Mouse (Mus musculus) embryo, embryonic 11.5 days (tissue): ENCODE measurements around the gene Gemin4.

ENCODE experiments used
- DNase-seq: peaks from one replicate; pipeline ENCODE4 v3.0.0-alpha.2; 2012; ENCODE audit warnings: low read depth, low spot score

Gene Gemin4

DNA sequence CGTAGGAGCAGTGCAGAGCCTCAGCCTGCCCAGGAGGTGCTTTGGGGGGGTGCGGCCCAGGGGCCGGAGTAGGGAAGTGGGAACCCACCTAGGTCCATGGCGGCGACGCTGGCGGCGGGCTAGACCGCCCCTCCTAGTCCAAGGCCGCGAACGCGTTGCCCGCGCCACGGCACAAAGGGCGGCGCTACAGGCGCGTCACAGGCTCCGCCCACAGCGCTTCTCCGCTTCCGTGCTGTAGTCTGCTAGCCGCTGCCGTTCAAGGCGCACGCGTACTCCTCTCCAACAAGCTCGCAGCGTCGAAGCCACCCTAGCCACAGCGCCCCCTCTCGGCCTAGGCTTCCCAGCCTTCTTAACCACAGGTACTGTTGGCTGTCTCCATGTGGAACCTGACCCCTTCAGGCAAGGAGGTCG, at the start of gene Gemin4, which contains the start of gene Dbil5:
TSS of gene Gemin4 (minus strand) at position 275 of the 411 bp plus-strand sequence.
TSS of gene Dbil5 (plus strand) at position 219 of the 411 bp plus-strand sequence.
- DNase-seq: peak; percentile 97

DNA sequence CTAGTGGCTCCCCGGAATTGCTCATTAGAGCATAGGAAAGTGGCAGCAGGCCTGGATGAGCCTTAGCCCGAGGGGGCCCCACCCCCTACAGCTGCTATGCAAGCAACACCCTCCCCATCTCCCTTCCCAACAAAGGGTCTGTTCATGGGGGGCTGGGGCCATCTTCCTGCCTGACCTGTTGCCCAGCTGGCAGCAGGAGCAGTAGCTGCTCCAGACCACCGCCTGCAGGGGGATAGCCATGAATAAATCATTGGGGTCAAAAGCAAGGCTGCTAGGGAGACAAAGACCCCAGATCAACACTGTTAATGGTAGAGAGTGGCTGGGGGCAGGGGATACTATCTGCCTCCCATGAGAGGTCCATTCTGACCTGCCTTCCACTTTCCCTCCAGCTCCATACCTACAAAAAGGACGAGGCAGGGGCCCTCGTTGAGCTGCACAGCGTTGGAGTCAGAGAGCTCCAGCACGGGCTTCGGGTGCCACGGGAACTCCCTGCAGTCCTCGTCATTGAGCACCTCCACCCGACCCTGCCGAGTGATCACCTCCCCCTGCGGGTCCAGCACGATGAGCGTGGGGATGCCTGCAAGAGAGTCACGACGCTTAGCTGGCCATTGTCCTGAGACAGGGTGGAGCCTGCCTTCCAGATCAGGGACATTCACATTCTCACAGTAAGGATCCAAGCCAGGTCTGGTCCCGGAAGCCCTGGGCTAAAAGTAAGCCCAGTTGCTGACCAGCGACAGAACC, 45.3 kb upstream of the Gemin4 start:
- DNase-seq: no peak

DNA sequence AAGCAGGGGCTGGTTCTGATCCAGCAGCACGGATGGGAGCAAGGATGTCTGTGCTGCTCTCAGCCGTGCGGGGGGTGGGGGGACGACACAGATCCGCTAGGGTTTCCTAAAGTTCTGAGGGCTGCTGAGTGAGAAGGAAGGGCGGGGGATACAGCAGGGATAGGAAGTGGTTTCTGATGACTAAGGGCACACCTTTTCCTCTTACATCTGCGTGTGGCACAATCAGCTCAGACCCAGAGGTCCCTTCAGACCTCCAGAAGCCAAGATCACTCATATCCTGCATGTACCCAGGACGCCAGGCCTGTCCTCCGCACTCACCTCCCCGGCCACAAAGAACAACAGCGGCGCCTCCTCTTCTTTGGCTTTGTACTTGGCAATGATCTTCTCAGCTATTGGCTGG, 43.8 kb upstream of the Gemin4 start:
- DNase-seq: no peak

DNA sequence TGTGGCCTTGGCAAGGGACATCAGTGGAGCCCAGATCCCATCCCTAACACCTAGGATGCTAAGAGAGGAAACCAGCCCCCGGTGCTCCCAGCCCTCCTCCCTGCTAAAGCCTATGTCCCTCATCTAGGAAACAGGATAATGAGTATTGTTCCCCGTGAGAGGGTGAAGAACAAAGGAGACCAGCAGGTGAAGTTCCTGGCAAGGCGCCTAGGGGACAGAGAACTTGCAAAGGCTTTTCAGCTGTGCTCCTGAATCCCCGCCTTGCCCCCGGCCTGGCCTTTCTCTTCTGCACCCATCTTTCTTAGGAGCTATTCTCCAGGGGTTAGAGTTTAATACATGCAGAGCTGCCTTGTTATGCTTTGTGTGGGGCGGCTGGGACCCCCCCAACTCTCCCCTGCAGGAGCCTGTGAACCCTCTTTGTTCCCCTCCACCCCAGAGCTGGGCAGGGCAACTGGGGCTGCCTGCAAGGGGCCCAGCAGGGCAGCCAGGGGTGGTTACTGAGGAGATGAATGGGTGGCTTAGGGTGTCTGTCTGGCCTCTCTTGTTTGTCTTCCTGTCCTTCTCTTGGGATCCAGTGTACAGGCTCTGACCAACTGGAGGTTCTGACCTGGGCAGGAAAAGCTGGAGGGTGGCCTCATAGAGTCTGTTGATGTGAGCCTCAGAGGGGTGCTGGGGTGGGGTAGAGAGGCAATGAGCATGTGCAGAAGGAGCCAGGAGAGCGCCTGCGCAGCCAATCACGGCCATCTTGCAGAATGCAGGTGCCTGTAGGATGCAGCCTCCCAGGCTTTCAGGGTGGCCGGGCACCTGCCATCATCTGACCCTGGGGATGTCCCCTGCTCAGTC, 43.0 kb upstream of the Gemin4 start:
- no peak for DNase-seq

DNA sequence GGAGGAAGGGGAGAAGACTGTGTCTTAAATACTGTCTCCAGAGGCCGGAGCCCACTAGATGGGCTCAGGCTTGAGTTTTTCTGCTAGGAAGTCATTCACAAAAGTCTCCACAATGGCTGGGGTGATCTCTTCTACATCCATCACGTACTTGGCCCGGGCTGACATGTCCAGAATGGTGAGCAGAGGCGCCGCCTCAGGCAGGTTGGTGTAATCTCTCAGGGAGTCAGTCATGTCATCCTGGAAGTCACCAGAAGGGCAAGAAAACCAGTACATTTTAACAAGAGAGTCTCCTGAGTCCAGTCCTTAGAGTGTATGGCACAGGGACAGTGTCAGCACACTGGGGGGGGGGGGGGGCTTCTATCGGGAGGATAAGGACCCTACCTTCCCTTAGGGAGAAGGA, 41.0 kb upstream of the Gemin4 start:
- DNase-seq: no peak

DNA sequence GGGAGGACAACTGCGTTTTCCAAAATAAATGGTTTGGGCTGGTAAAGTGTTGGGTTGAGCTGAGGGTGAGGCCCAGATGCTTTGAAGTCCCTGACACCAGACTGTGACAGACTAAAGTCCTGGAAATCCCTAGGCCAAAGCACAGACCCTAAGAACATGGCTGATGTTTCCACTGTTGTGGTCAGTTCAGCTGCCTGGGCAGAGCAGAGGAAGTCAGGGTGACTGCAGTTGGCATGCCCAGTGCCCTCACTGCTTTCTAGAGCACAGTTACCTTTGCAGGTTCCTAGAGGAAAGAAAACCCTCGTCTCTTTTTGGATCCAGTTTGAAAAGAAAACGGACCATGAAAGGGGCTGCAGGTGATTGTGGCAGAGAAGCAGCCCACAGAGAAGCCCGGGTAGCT, 39.9 kb upstream of the Gemin4 start:
- no peak for DNase-seq

DNA sequence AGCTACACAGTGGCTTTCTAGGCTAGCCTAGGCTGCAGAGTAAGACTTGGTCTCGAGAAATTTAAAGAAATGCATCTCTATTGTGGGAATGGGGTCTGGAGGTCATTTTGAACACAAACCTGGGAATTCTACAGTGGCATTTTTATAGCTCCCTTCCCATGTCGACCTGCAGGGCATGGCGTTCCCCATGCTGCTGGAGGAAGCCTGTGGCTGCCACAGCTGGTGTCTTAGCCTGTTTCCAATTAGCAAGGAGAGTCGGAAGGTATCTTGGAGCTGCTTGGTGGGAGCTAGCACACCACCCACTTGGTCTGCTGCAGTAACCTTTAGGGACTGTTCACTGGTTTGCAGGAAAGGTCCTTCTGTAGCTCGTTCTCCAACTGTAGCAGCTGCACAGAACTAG, 38.7 kb upstream of the Gemin4 start:
- DNase-seq: no peak

DNA sequence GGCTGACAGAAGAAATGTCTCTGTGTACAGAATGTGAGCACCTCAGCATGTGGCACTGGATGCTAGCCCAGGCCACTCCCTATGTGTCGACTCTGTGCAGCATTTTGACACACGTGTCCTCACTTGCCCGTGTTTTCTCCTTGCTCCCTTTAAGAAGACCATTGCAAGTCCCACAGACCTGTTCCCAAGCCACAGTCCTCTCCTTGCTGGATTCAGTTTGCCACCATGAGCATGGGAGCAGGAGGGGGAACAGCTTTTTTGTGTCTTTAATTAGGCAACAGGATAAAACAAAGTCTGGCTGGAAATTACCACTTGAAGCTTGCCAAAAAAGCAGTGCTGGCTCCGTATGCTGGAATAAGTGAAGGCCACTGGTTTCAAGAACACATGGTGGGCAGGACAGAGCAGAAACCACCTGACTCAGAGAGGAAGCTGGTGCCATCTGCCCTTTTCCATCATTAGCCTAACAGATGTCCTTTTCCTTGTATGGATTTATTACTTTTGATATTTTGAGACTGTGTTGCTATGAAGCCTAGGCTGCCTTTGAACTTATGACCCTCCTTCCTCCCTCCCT, 38.1 kb upstream of the Gemin4 start:
- DNase-seq: no peak

DNA sequence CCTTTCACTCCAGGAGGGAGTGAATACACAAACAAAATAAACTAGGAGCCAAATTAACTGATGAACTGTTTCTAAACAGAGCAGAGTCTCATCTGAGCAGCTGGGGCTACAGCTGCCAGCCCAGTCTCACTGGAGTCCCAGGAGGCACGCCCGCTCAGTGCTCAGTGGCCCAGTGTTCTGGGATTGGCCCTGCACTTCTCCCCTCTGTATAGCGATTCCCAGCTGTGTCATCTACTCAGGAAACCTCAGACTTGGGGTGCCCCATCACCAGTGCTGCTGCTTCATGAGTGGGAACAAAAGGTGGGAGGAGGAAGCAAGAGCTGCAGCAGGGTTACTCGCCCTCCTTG, 36.4 kb upstream of the Gemin4 start:
- no peak for DNase-seq

DNA sequence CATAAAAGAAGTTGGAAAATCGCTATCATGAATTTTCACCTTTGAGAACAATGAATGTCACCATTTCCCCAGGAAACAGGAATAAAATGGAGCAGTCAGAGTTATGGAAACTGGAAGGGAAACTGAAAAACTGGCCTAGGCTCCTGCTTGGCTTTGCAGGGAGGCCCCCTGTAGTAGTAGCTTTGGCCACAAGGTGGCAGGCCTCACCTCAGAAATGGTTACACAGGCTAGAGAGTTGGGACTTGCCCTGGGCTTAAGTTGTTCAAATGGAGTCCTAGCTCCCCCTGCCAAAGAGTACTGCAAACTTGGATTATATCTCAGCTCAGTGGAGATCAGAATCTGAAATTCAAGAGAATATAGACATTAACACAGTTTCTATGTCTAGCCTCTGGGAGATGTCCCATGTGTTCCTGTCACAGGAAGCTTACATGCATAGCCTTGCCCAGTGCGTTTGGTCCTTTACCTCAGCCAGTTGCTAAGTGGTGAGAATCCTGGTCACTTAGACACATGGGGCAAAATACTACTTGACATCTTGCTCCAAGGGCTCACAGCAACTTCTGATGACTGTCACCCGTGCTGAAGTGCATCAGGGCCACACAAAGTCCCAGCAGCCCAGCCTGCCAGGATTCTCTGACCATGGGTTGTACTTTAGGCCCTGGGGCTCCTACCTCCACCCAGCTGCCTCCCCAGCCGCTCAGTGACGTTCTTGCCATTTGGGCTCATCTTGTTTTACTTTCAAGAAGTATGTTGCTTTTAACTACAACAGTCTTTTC, 35.9 kb upstream of the Gemin4 start:
- peak; percentile 64 for DNase-seq

DNA sequence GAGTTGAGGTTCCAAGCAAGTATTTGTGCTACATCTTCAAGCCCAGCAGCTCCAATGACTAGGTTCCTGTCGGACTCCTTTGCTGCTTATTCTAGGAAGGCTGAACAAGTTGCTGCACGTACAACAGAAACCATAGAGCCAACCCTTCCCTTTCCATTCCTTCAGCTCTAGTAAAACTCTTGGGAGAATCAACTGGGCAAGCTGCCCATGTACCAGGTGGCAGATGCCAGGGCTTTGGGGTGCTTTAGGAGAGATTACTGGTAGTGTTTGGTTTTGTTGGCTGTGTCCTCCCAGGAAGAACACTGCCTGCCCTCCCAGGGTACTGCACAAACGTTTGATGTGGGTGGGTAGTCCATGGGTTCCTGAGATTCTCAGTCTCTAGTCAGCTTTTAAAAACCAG, 34.6 kb upstream of the Gemin4 start:
- DNase-seq: no peak

DNA sequence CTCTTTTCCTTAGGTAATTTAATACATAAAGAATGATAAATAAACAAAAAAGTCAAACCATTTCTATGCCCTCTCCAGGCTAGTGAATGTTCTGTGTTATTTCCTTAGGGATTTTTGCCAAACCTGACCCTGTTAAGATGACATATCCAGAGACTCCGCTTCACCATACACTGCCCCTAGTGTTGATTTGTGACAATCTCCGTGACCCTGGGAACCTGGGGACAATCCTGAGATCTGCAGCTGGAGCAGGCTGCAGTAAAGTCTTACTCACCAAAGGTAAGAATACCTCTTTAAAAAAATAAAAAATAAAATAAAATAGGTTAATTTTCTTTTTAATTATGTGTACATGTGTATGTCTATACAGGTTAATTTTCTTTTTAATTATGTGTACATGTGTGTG, 29.8 kb upstream of the Gemin4 start:
- DNase-seq: no peak

DNA sequence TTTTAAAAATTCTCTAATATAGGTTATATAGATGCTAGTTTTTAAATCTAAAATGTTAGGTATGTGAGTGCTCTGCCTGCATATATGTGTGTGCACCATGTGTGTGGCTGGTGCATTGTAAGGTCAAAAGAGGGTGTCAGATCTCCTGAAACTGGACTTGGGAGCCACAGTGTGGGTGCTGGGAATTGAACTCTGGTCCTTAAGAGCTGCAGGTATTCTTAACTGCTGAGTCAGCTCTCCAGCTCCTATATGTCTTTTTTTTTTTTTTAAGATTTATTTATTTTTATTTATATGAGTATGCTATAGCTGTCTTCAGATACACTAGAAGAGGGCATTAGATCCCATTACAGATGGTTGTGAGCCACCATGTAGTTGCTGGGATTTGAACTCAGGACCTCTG, 29.0 kb upstream of the Gemin4 start:
- no peak for DNase-seq

DNA sequence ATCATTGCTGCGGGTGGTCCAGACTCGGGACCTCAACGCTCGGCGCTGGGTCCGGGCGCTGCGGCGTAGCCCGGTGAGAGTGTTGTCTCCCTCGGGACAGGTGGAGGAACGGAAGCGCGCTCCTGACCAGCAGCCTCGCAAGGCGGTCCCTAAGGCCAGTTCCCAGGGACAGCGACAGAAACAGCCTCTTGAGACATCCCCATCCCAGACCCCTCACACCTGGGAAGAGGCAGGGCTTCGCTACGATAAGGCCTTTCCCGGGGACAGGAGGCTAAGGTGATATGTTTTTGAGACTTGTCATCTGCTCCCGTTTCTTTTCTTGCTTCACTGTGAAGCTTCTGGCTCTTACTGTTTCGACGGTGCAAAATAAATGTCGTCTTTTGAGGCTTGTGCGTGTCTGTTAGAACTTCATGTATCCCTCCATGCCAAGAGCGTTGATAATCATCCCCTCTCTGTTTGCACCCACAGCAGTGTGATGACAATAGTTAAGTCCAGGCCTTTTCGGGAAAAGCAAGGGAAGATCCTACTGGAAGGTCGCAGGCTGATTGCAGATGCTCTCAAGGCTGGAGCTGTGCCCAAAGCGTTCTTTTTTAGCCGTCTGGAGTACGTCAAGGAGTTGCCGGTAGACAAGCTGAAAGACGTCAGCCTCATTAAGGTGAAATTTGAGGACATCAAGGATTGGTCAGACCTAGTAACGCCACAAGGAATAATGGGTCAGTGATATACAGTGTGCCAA, 26.5 kb upstream of the Gemin4 start:
- no peak for DNase-seq

DNA sequence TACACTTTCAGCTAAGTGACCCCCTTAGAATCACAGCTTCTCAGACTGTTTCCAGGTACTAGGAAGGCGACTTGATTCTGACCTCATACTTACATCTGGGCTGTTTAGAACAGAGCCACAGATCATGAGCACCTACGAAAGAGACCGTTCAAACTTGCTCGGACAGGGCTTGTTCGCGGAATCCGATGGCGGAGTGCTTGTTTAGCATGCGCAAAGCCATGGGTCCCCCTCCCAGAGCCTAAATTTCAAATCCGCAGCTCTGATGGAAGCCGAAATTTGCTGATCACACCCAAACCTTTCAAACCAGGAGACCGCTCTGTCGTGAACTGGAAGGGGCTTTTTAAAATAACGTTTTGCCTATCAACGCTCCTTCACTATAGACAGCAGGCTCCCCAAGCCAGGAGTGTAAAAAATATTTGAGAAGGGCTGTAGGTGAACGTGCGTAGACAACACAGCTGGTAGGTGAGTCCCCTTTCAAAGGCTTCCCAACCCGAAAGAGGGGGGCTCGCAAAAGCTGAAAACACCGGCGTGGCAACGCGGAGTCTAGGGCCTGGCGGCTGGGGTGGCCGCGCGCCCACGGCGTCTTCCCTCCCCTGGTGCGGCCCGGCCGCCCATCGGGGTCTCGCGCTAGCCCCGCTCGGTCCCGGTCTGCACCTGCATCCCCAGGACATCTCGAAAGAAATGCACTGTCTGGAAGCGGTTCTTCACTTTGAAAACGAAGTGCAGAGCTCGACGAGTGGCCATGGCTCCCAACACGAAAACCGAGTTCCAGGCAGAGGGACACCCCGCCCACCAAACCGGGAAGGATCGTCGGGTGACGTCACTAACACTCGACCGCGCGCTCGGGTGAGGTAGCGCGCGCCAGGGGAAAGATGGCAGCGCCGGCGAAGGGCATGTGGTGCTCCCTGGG, 25.7 kb upstream of the Gemin4 start, which contains the start of the genes Mrm3 and Glod4:
TSS of gene Mrm3 (plus strand) at position 815 of the 910 bp plus-strand sequence.
TSS of gene Glod4 (minus strand) at position 825 of the 910 bp plus-strand sequence.
- peak; percentile 90 for DNase-seq

DNA sequence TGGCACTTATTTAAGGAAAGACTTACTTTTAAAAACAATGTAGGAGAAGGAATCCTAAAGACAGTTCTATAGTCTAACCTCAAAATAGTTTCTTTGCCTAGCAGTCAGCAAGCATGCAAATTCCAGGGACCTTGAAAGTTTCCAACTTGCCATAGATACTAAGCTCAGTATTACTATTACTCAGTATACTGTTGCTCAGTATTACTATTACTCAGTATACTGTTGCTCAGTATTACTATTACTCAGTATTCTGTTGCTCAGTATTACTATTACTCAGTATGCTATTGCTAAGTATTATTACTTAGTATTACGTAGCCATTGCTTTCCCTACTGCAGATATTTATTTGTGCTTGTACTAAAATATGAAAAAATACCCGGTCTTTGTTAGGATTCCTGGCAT, 22.3 kb upstream of the Gemin4 start:
- DNase-seq: no peak

DNA sequence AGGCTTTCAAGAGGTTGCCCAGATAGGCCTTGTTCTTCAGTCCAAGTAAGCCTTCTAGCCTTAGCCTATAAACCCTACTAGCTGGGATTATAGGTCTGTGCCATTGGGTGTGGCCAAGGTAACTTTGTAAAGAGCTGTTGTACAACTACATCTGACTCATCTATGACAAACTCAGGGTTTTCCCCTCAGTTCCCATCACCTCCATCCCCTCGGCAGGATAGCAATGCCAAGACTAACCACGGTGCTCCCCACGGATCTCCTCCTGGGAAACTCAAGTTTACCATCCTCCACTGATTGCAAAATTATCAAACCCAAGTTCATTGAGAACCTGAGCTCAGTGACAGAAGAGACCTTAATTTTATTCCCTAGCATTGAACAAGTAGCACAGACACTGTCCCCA, 18.7 kb upstream of the Gemin4 start:
- no peak for DNase-seq

DNA sequence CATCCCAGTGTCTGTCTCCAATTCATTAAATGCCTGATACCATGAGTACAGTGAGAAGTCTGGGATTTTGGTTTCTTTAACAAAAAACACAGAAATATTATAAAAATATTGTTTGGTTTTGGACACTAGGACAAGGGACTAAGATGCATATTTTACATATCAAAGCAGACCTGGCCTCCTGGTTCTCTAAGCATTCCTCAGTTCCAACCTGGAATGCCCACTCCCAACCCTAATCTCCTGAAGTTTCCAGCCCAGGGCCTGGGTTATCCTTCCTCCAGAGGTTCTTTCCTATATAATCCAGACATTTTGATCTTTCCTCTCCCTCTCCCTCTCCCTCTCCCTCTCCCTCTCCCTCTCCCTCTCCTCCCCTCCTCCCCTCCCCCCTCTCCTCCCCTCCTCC, 7.6 kb upstream of the Gemin4 start:
- DNase-seq: no peak

DNA sequence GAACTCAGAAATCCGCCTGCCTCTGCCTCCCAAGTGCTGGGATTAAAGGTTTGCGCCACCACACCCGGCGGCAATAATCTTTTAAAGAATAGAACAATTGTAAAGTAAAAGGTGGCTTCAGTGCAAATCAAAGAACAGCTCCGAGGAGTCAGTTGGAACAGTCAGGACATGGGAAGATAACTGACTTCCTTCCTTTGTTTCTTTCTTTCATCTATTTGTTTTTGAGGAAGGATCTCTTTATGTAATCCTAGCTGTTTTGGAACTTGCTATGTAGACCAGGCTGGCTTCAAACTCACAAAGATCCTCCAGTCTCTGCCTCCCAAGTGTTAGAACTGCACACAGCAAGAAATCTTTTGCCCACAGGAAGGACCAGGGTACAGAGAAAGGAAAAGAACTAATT, 7.2 kb upstream of the Gemin4 start:
- no peak for DNase-seq
